Mouse (Mus musculus): ENCODE data around the gene Itk. TPM values are rescaled to one million over a fixed set of nuclear protein-coding genes. Genes with fewer than 3 reads are reported as not detected.

The Itk gene
- polyA plus RNA-seq, 1 experiment from 2014 or later, result not detected

GRCm38 (mm10) chr11:46390621-46391020 lies 1.3 kb upstream of the Itk start:
- Histone ChIP-seq H3K27me3 (no peaks in the 10 kb centered on the region), H3K4me1 (no peaks in the 10 kb centered on the region), H3K4me2 (no peak overlapping the region), H3K27ac (no peak overlapping the region), H3K9ac (no peak overlapping the region), H3K4me3 (no peak overlapping the region), H3K36me3 (no peaks in the 10 kb centered on the region), H3K9me3 (no peaks in the 10 kb centered on the region)
- no peak for ATAC-seq (ENCODE audit: insufficient number of reproducible peaks, insufficient read depth, low FRiP score, low TSS enrichment, low read depth)
- WGBS, result 46% methylated on average over 3 of the region's 3 CpGs

- Histone ChIP-seq H3K9ac (no peak overlapping the region), H3K27ac (no peak overlapping the region), H3K36me3 (no peaks in the 10 kb centered on the region), H3K4me1 (no peaks in the 10 kb centered on the region), H3K4me3 (no peak overlapping the region), H3K9me3 (no peaks in the 10 kb centered on the region), H3K4me2 (no peak overlapping the region), H3K27me3 (no peaks in the 10 kb centered on the region)
- ATAC-seq (ENCODE audit: insufficient number of reproducible peaks, insufficient read depth, low FRiP score, low TSS enrichment, low read depth), result no peak
- 60% methylated on average over 6 of the region's 6 CpGs for WGBS
These were observed 877 bp downstream of the Itk start for GRCm38 (mm10) chr11:46388438-46388837.

- no peaks in the 10 kb centered on the region for H3K9me3 ChIP-seq
- H3K4me2 ChIP-seq, result no peak overlapping the region
- no peaks in the 10 kb centered on the region for H3K4me1 ChIP-seq
- no peak overlapping the region for H3K27ac ChIP-seq
- 91% methylated on average over 8 of the region's 8 CpGs for WGBS
- H3K9ac ChIP-seq, result no peak overlapping the region
- no peak for ATAC-seq (ENCODE audit: insufficient number of reproducible peaks, insufficient read depth, low FRiP score, low TSS enrichment, low read depth)
- H3K27me3 ChIP-seq, result no peaks in the 10 kb centered on the region
- no peaks in the 10 kb centered on the region for H3K36me3 ChIP-seq
- H3K4me3 ChIP-seq, result no peak overlapping the region
These were observed 2.3 kb downstream of the Itk start for GRCm38 (mm10) chr11:46387061-46387460.

- no peak overlapping the region for H3K4me3 ChIP-seq
- WGBS, result 85% methylated on average over 8 of the region's 8 CpGs
- H3K27ac ChIP-seq, result no peak overlapping the region
- ATAC-seq (ENCODE audit: insufficient number of reproducible peaks, insufficient read depth, low FRiP score, low TSS enrichment, low read depth), result no peak
- H3K36me3 ChIP-seq, result no peaks in the 10 kb centered on the region
- H3K9ac ChIP-seq, result no peak overlapping the region
- H3K9me3 ChIP-seq, result no peaks in the 10 kb centered on the region
- H3K27me3 ChIP-seq, result no peaks in the 10 kb centered on the region
- H3K4me1 ChIP-seq, result no peaks in the 10 kb centered on the region
- no peak overlapping the region for H3K4me2 ChIP-seq
These were observed 2.8 kb downstream of the Itk start for GRCm38 (mm10) chr11:46386556-46386955.

DNA sequence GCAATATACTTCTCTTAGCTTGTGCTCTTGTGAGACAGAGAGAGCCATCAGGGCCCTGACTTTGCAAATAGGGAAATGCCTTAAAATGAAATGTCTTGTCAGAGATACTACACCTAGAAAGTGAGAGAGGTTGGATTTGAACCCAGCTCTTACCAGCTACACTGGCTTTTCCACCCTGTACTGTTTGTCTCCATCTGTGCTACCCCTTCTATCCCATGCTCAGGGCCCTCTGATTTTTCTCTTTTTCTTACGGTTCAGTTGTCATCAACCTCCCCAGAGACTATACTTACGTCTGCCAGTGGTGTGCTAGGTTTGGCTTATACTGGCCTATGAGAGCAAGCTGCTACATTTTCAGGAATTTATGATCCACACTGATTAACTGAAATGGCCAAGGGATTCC lies 4.4 kb downstream of the Itk start:
- Histone ChIP-seq H3K27ac (no peak overlapping the region), H3K36me3 (no peaks in the 10 kb centered on the region), H3K9ac (no peak overlapping the region), H3K9me3 (no peaks in the 10 kb centered on the region), H3K4me3 (no peak overlapping the region), H3K4me1 (no peaks in the 10 kb centered on the region), H3K4me2 (no peak overlapping the region), H3K27me3 (no peaks in the 10 kb centered on the region)
- no peak for ATAC-seq (ENCODE audit: insufficient number of reproducible peaks, insufficient read depth, low FRiP score, low TSS enrichment, low read depth)
- 79% methylated on average over 2 of the region's 2 CpGs for WGBS

- 84% methylated on average over 4 of the region's 4 CpGs for WGBS
- H3K27ac ChIP-seq, result no peak overlapping the region
- H3K4me2 ChIP-seq, result no peak overlapping the region
These were observed 6.8 kb downstream of the Itk start for GRCm38 (mm10) chr11:46382466-46382865.

DNA sequence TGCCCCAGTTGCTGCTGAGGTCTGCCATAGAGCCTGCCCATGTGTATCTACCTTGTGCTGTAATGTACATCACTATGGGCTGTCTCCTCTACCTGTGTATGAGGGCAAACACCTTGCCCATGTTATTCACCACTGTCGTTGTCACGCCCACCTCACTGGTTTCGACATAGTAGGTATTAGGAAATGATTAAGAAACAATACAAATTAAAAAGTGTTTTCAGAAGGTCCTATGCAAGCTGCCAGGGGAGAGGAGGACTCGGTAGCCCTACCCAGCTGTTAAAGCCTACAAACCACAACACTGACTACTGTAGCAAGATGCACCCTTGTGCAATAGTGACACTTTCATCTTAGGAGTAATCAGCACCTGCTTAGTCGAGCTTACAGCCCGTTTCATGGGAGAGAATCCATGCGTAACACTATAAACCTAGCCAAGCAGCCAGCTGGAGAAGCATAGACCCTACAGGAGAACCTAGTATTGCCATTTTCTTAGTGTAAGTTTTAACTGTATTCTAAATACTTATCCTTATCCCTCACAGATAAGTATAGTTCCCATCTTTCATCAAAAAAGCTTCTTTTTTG lies 9.1 kb downstream of the Itk start:
- no peak overlapping the region for H3K4me2 ChIP-seq
- no peaks in the 10 kb centered on the region for H3K27me3 ChIP-seq
- no peak overlapping the region for H3K9ac ChIP-seq

More at GRCm38 (mm10) chr11:46382466-46382865, 6.8 kb downstream of the Itk start:
- no peaks in the 10 kb centered on the region for H3K27me3 ChIP-seq
- H3K36me3 ChIP-seq, result no peaks in the 10 kb centered on the region
- H3K9ac ChIP-seq, result no peak overlapping the region
- H3K4me1 ChIP-seq, result no peaks in the 10 kb centered on the region
- no peak for ATAC-seq (ENCODE audit: insufficient number of reproducible peaks, insufficient read depth, low FRiP score, low TSS enrichment, low read depth)
- H3K9me3 ChIP-seq, result no peaks in the 10 kb centered on the region
- H3K4me3 ChIP-seq, result no peak overlapping the region

GRCm38 (mm10) chr11:46377819-46378782 lies 11.2 kb downstream of the Itk start:
- Histone ChIP-seq H3K4me2 (no peak overlapping the region), H3K4me1 (no peaks in the 10 kb centered on the region), H3K27me3 (no peaks in the 10 kb centered on the region), H3K9me3 (no peaks in the 10 kb centered on the region), H3K4me3 (no peak overlapping the region), H3K36me3 (no peaks in the 10 kb centered on the region), H3K9ac (no peak overlapping the region), H3K27ac (no peak overlapping the region)
- WGBS, result 82% methylated on average over 8 of the region's 8 CpGs
- no peak for ATAC-seq (ENCODE audit: insufficient number of reproducible peaks, insufficient read depth, low FRiP score, low TSS enrichment, low read depth)

More for the DNA sequence above, 9.1 kb downstream of the Itk start:
- H3K36me3 ChIP-seq, result no peaks in the 10 kb centered on the region
- H3K4me1 ChIP-seq, result no peaks in the 10 kb centered on the region
- ATAC-seq (ENCODE audit: insufficient number of reproducible peaks, insufficient read depth, low FRiP score, low TSS enrichment, low read depth), result no peak
- H3K4me3 ChIP-seq, result no peak overlapping the region
- H3K27ac ChIP-seq, result no peak overlapping the region
- no peaks in the 10 kb centered on the region for H3K9me3 ChIP-seq
- 86% methylated on average over 7 of the region's 7 CpGs for WGBS

DNA sequence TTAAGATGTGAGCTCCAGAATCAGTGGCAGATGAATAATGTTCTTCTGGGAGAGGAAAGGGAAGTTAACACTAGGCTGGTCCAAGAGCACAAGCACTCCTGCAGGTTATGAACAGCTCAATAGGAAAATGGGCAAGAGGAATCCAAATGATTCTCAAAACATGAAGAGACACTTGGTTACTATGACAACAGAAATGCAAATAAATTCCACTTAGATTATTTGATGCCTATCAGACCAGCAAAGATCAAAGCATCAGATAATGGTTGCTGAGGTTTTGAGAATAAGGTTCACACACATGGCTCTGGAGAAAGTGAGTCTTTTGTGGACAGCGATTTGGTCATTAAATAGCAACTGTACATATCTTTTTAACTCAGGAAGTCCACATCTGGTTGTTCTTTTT lies 12.0 kb downstream of the Itk start:
- no peak for ATAC-seq (ENCODE audit: insufficient number of reproducible peaks, insufficient read depth, low FRiP score, low TSS enrichment, low read depth)
- Histone ChIP-seq H3K4me3 (no peak overlapping the region), H3K27me3 (no peaks in the 10 kb centered on the region), H3K4me1 (0 out of 2 replicates have a peak, but pooled peaks cover 5% of the 10 kb centered on the region), H3K27ac (no peak overlapping the region), H3K36me3 (no peaks in the 10 kb centered on the region), H3K4me2 (no peak overlapping the region), H3K9ac (no peak overlapping the region), H3K9me3 (no peaks in the 10 kb centered on the region)
- WGBS, result 85% methylated on average over 1 of the region's 1 CpGs

GRCm38 (mm10) chr11:46375015-46375414 lies 14.3 kb downstream of the Itk start:
- 0 out of 2 replicates have a peak, but pooled peaks cover 5% of the 10 kb centered on the region for H3K4me1 ChIP-seq
- no peaks in the 10 kb centered on the region for H3K36me3 ChIP-seq
- H3K9ac ChIP-seq, result no peak overlapping the region
- H3K27ac ChIP-seq, result no peak overlapping the region
- no peak overlapping the region for H3K4me3 ChIP-seq
- H3K4me2 ChIP-seq, result no peak overlapping the region
- ATAC-seq (ENCODE audit: insufficient number of reproducible peaks, insufficient read depth, low FRiP score, low TSS enrichment, low read depth), result no peak
- 78% methylated on average over 8 of the region's 8 CpGs for WGBS
- H3K9me3 ChIP-seq, result no peaks in the 10 kb centered on the region
- H3K27me3 ChIP-seq, result no peaks in the 10 kb centered on the region

DNA sequence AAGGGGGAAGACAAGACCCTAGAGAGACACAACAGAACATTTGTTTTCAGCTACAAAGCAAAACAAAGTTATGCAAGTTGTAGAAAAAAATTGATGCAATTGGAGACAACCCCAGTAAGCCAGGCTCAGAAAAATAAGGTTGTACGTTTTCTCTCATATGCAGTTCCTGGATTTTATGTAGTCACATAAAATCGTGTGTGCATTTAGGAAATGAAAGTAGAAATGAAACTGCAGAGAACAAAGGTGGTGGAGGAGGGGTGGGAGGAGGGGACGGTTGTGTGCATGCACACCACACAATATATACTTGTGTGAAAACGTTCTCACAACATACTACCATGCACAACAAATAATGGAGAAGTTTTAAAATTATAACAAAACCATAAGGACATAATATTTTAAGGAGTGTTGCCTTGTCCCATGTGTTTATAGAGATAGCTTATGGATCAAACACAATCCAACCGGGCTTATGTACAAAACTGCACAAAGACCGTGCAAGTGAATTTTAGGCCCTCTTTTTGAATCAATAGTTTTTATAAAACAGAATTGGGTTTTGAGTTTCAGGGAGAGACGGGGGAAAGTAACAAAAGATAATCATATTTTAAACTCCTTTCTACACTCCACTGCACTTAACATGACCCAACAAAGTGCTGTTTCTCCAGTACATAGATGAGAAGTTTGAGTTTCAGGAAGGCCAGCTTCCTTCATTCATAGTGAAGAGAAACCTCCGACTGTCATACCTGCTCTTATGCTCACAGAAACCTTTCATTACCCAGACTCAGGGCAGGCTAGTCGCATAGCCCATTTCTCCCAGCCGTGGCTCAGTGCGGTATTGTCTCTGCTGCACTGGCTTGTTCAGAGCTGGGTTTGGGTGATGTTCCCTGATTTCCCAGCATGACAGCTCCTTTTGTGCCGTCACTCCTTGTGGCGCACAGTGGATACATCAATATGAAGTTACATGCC lies 16.0 kb downstream of the Itk start:
- no peak overlapping the region for H3K27ac ChIP-seq
- no peak for ATAC-seq (ENCODE audit: insufficient number of reproducible peaks, insufficient read depth, low FRiP score, low TSS enrichment, low read depth)
- H3K9me3 ChIP-seq, result no peaks in the 10 kb centered on the region
- H3K4me3 ChIP-seq, result no peak overlapping the region
- WGBS, result 71% methylated on average over 13 of the region's 13 CpGs
- no peaks in the 10 kb centered on the region for H3K27me3 ChIP-seq
- H3K9ac ChIP-seq, result no peak overlapping the region
- 0 out of 2 replicates have a peak, but pooled peaks cover 5% of the 10 kb centered on the region for H3K4me1 ChIP-seq
- H3K36me3 ChIP-seq, result no peaks in the 10 kb centered on the region
- H3K4me2 ChIP-seq, result no peak overlapping the region
